ENCODE assay signal across 12 mouse cellular contexts in genomic region chr4:152622022-152622777, GRCm38 (mm10).
DNase-seq lines count a peak whose midpoint lies in the region; ATAC-seq and TF ChIP-seq lines count a peak whose summit lies in the region.
"Had no signal": no experiment of that assay in that cellular context is flagged by ENCODE, and none has a peak within 500 bp of the region (broad histone marks: within the 10 kb centered on the region; RNA-seq: fewer than 3 reads in every experiment).

No protein-coding gene starts in this region.

- 63% methylated on average over 9 of the region's 9 CpGs for WGBS in hindbrain, embryonic 12.5 days
- WGBS in midbrain, embryonic 15.5 days, result 62% methylated on average over 9 of the region's 9 CpGs

- peaks cover 6% of the 10 kb centered on the region; the same call in 1 of the 2 replicates for H3K27me3 ChIP-seq in hindbrain, embryonic 12.5 days
- H3K27me3 ChIP-seq in midbrain, embryonic 15.5 days (replicated peaks), result 0 out of 2 replicates have a peak, but pooled peaks cover 2% of the 10 kb centered on the region
- H3K27me3 ChIP-seq: megakaryocyte, embryonic 14.5 days had no signal

- H3K27ac ChIP-seq in left cerebral cortex, adult 2 months, result peak overlapping the region; percentile 9; the same call in 1 of the 2 replicates
- no peak overlapping the region for H3K27ac ChIP-seq in hindbrain, embryonic 12.5 days
- peak overlapping the region; percentile 57 for H3K27ac ChIP-seq in midbrain, embryonic 15.5 days
- H3K27ac ChIP-seq: embryonic facial prominence, embryonic 13.5 days had no signal

- intact Hi-C loops in left cerebral cortex, adult 2 months (cut with DNase I), result loop anchor here (5.0 to 10.0 kb wide), 5 partner anchors 75 to 1323 kb away; no protein-coding TSS in a partner anchor

- H3K36me3 ChIP-seq in hindbrain, embryonic 12.5 days, result no peaks in the 10 kb centered on the region
- H3K36me3 ChIP-seq in midbrain, embryonic 15.5 days (replicated peaks), result no peaks in the 10 kb centered on the region
- H3K36me3 ChIP-seq: embryonic facial prominence, embryonic 13.5 days had no signal

- H3K4me2 ChIP-seq in hindbrain, embryonic 12.5 days (replicated peaks), result peak overlapping the region; percentile 19; the same call in 1 of the 2 replicates
- H3K4me2 ChIP-seq in midbrain, embryonic 15.5 days, result peak overlapping the region; percentile 27
- H3K4me2 ChIP-seq: embryonic facial prominence, embryonic 13.5 days; liver, embryonic 11.5 days had no signal

- H3K9me3 ChIP-seq in hindbrain, embryonic 12.5 days (replicated peaks), result no peaks in the 10 kb centered on the region
- no peaks in the 10 kb centered on the region for H3K9me3 ChIP-seq in midbrain, embryonic 15.5 days
- H3K9me3 ChIP-seq: embryonic facial prominence, embryonic 13.5 days had no signal

- no peak overlapping the region for H3K4me3 ChIP-seq in left cerebral cortex, adult 2 months
- H3K4me3 ChIP-seq in hindbrain, embryonic 12.5 days, result no peak overlapping the region
- H3K4me3 ChIP-seq in midbrain, embryonic 15.5 days, result no peak overlapping the region
- H3K4me3 ChIP-seq: embryonic facial prominence, embryonic 13.5 days; megakaryocyte, embryonic 14.5 days had no signal

- H3K4me1 ChIP-seq in hindbrain, embryonic 12.5 days, result peaks cover 32% of the 10 kb centered on the region
- H3K4me1 ChIP-seq in midbrain, embryonic 15.5 days, result peaks cover 43% of the 10 kb centered on the region
- H3K4me1 ChIP-seq: megakaryocyte, embryonic 14.5 days had no signal

- DNase-seq in left cerebral cortex, adult 2 months (ENCODE audit: extremely low spot score in 1 of 2, low spot score in 2 of 2), result peak; percentile 24 to 58
- no peak for DNase-seq in left cerebral cortex, adult 11 months (ENCODE audit: low spot score)
- peak; percentile 45 to 61 for DNase-seq in right cerebral cortex, postnatal 36 days (ENCODE audit: low spot score in 2 of 2)
- DNase-seq in heart, postnatal 4 days, result no peak
- no peak for DNase-seq in cerebellum, postnatal 36 days
- DNase-seq: heart, postnatal 10 days had no signal

- no peak for ATAC-seq in hindbrain, embryonic 12.5 days (ENCODE audit: low FRiP score)
- no peak for ATAC-seq in midbrain, embryonic 15.5 days (replicated peaks)
- ATAC-seq in CD4-positive, CD25-positive, alpha-beta regulatory T cell, adult 4 months, result no peak

- TF ChIP-seq CTCF in left cerebral cortex, adult 2 months (IDR thresholded peaks at IDR 0.05), result peak; percentile 11

- 0 out of 2 replicates have a peak overlapping the region, but pooled peaks have one; percentile 42 for H3K9ac ChIP-seq in hindbrain, embryonic 12.5 days
- no peak overlapping the region for H3K9ac ChIP-seq in midbrain, embryonic 15.5 days
- H3K9ac ChIP-seq: embryonic facial prominence, embryonic 13.5 days had no signal

Comparison
In these comparisons a context has a peak if more than half of its experiments do, and no peak if none do; other contexts are left out.
1. DNase-seq: peak in left cerebral cortex, adult 2 months (2 of 2) and right cerebral cortex, postnatal 36 days (2 of 2); none in left cerebral cortex, adult 11 months (single experiment), heart, postnatal 4 days (single experiment) and cerebellum, postnatal 36 days (0 of 2).